ENCODE assay signal across 26 mouse cellular contexts in the genomic region with DNA sequence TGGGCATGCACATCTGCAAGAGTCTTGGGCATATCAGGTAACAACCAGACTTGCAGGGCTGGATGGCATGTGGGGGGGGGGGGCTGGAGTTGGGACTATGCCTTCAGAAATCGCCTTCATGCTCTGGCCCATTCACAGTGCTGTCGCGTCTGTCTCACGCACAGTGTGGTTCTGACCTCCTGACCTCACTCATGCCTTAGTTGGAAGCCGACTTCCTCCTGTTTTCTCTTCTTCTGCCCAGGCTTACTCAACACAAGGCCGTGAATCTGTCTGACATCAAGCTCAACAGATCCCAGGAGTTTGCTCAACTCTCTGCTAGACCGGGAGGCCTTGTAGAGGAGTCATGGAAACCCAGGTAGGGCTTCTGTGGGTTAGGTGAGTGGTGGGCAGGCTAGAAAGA. TPM values are rescaled to one million over a fixed set of nuclear protein-coding genes. Genes with fewer than 3 reads are reported as not detected.
DNase-seq lines count a peak whose midpoint lies in the region; TF ChIP-seq lines count a peak whose summit lies in the region.
"Had no signal": no experiment of that assay in that cellular context is flagged by ENCODE, and none has a peak within 500 bp of the region (broad histone marks: within the 10 kb centered on the region; RNA-seq: fewer than 3 reads in every experiment).

No protein-coding gene starts in this region.

- 47% methylated on average over 7 of the region's 7 CpGs for WGBS in lung, adult 2 months

- no peak for TF ChIP-seq CTCF in lung, adult 2 months (IDR thresholded peaks at IDR 0.05; ENCODE audit: insufficient read depth, low read length)

- H3K4me1 ChIP-seq in lung, adult 2 months (ENCODE audit: control insufficient read depth, insufficient read depth, low read length): no peaks in the 10 kb centered on the region
- H3K4me1 ChIP-seq: embryonic facial prominence, embryonic 15.5 days; forebrain, embryonic 15.5 days; liver, embryonic 12.5 days; neural tube, embryonic 12.5 days had no signal

- no peak for TF ChIP-seq POLR2A in lung, adult 2 months (IDR thresholded peaks at IDR 0.05; ENCODE audit: borderline replicate concordance, extremely low read depth, low read depth, low read length)

- peak; percentile 6 for DNase-seq in lung, postnatal 36 days
- DNase-seq in lung, adult 2 months: no peak
- DNase-seq in R1 (ENCODE audit: low read depth, low spot score): peak; percentile 30
- DNase-seq in embryo, embryonic 11 days: peak; percentile 21
- no peak for DNase-seq in layer of hippocampus, postnatal 14 days (ENCODE audit: low spot score in 2 of 2)
- DNase-seq in frontal cortex, postnatal 10 days (ENCODE audit: low spot score in 2 of 2): no peak
- DNase-seq in layer of hippocampus, adult 9-10 months (ENCODE audit: low spot score): no peak
- DNase-seq: adrenal gland, adult 8-10 months; cerebellum, adult 11-12 months; cerebellum, postnatal 10 days; gastrocnemius, postnatal 25 days; heart, adult 18-20 months; heart, postnatal 14 days; kidney, adult 18-20 months; lung, adult 18-20 months; midbrain, embryonic 14.5 days; right cerebral cortex, postnatal 25 days; spleen, adult 18-20 months; thymus, postnatal 14 days had no signal

- H3K4me3 ChIP-seq in lung, adult 2 months (replicated peaks; ENCODE audit: extremely low read depth, low read depth, low read length): no peak overlapping the region
- H3K4me3 ChIP-seq: embryonic facial prominence, embryonic 15.5 days; forebrain, embryonic 15.5 days; heart, embryonic 13.5 days; limb, embryonic 13.5 days; liver, embryonic 12.5 days; neural tube, embryonic 12.5 days had no signal

RNA-seq across cellular contexts. Expression of a gene that starts 28.0 kb away (rescaled TPM):
- 1.3 and 1.6 TPM in 2 replicates for polyA plus RNA-seq in lung, adult 2 months (2012; rRNA removed)
- total RNA-seq in layer of hippocampus, postnatal 14 days (2021): 1 to 10 TPM in 1 of 2 experiments, under 1 TPM in 1; 0.65 to 1.3 TPM
- total RNA-seq: heart, adult 18-20 months had no signal
- polyA plus RNA-seq: heart, embryonic 13.5 days; inflammation-experienced regulatory T-cells, adult 6 months; liver, embryonic 12.5 days had no signal

RNA-seq across cellular contexts. Expression of a gene that starts 53.7 kb away (rescaled TPM):
- 8.7 and 13.8 TPM in 2 replicates for polyA plus RNA-seq in lung, adult 2 months (2012; rRNA removed)
- total RNA-seq in layer of hippocampus, postnatal 14 days (2021): 10 to 100 TPM; 15.0 to 15.9 TPM

Comparison
In these comparisons a context has a peak if more than half of its experiments do, and no peak if none do; other contexts are left out.
1. DNase-seq: peak in lung, postnatal 36 days (single experiment), R1 (single experiment) and embryo, embryonic 11 days (single experiment); none in lung, adult 2 months (single experiment), layer of hippocampus, postnatal 14 days (0 of 2), frontal cortex, postnatal 10 days (0 of 2) and layer of hippocampus, adult 9-10 months (single experiment).